Mouse (Mus musculus) liver, adult 2 months (tissue): Measurements from ENCODE around the gene Tmem50b.

Source experiments
- CTCF ChIP-seq: fragments of 200-500 bp; IDR thresholded peaks from 2 replicates; pipeline ENCODE4 v1.5.1; 2011; ENCODE audit warnings: low read depth, low read length, control low read depth
- POLR2A ChIP-seq: fragments of 200-500 bp; IDR thresholded peaks from 2 replicates; pipeline ENCODE4 v1.6.1; 2011; ENCODE audit warnings: low read length, control low read depth; ENCODE audit not compliant: insufficient read depth; ENCODE audit errors: extremely low read depth

GRCm38 (mm10) chr16:91645995-91646602 lies 48.5 kb upstream of the Tmem50b start:
- TF ChIP-seq POLR2A: no peak
- no peak for TF ChIP-seq CTCF
